Mouse (Mus musculus) limb, embryonic 10.5 days (tissue): ENCODE results near the gene Tssk1. TPM values are rescaled to one million over a fixed set of nuclear protein-coding genes. Genes with fewer than 3 reads are reported as not detected.

Source experiments
- DNase-seq: peaks from one replicate; pipeline ENCODE4 v3.0.0-alpha.2; 2017; ENCODE audit warnings: low spot score
- H3K27ac ChIP-seq: fragments of 300-500 bp; sonication (generic); 2 replicates; pipeline ENCODE4 v1.5.1; 2016; ENCODE audit warnings: mild to moderate bottlenecking
- H3K27me3 ChIP-seq: fragments of 300-500 bp; sonication (generic); 2 replicates; pipeline ENCODE4 v1.6.1; 2016; ENCODE audit warnings: low read depth, mild to moderate bottlenecking; ENCODE audit not compliant: poor library complexity, severe bottlenecking
- H3K36me3 ChIP-seq: fragments of 300-500 bp; sonication (generic); 2 replicates; pipeline ENCODE4 v1.6.1; 2016; ENCODE audit warnings: mild to moderate bottlenecking, moderate library complexity
- H3K4me1 ChIP-seq: fragments of 300-500 bp; sonication (generic); 2 replicates; pipeline ENCODE4 v1.6.1; 2016
- H3K4me3 ChIP-seq: fragments of 300-500 bp; sonication (generic); 2 replicates; pipeline ENCODE4 v1.5.1; 2016; ENCODE audit warnings: mild to moderate bottlenecking, moderate library complexity
- H3K9me3 ChIP-seq: fragments of 300-500 bp; sonication (generic); replicated peaks from 2 replicates; pipeline ENCODE4 v1.6.1; 2016; ENCODE audit warnings: mild to moderate bottlenecking
- WGBS: fragments of 180-500 bp; shearing (Covaris S2); methylation state at CpG from one replicate; pipeline ENCODE4 v1.1.7; 2016; 5-methylcytosine and 5-hydroxymethylcytosine counted together
- polyA plus RNA-seq: library from polyadenylated mRNA; unstranded; fragments of >200 nt; fragmentation: Nextera tagmentation; extraction: Ambion mirVana; gene quantifications from 2 replicates; pipeline ENCODE4 v1.2.1, GENCODE M21; 2016

The Tssk1 gene
- polyA plus RNA-seq, 1 experiment from 2014 or later = 0.04 TPM

- H3K9me3 ChIP-seq = no peaks in the 10 kb centered on the region
- peak; percentile 65 for DNase-seq
- under 1% methylated on average over 90 of the region's 106 CpGs for WGBS
- H3K4me1 ChIP-seq = peaks cover 21% of the 10 kb centered on the region
- peak within 1 kb of the TSS; percentile 57 for H3K27ac ChIP-seq
- H3K4me3 ChIP-seq = peak within 1 kb of the TSS; percentile 52
- H3K27me3 ChIP-seq = peaks cover 79% of the 10 kb centered on the region
- H3K36me3 ChIP-seq = no peaks in the 10 kb centered on the region
Observed at GRCm38 (mm10) chr16:17914307-17915249, 20.6 kb downstream of the Tssk1 start, which contains the start of gene Gsc2. Gene Gsc2, minus strand, starts transcription at chr16:17915059.

- no peaks in the 10 kb centered on the region for H3K9me3 ChIP-seq
- peaks cover 55% of the 10 kb centered on the region for H3K27me3 ChIP-seq
- DNase-seq = peak; percentile 41
- peak overlapping the region; percentile 93 for H3K27ac ChIP-seq
- peaks cover 14% of the 10 kb centered on the region for H3K36me3 ChIP-seq
- 9% methylated on average over 20 of the region's 20 CpGs for WGBS
- H3K4me3 ChIP-seq = peak overlapping the region; percentile 29
- H3K4me1 ChIP-seq = peaks cover 27% of the 10 kb centered on the region
Observed at GRCm38 (mm10) chr16:17920586-17920985, 26.6 kb downstream of the Tssk1 start.

- H3K27me3 ChIP-seq = peaks cover 45% of the 10 kb centered on the region
- 3% methylated on average over 46 of the region's 47 CpGs for WGBS
Observed at GRCm38 (mm10) chr16:17921325-17922162, 27.5 kb downstream of the Tssk1 start.

GRCm38 (mm10) chr16:17922163-17922538 lies 28.1 kb downstream of the Tssk1 start:
- Histone ChIP-seq H3K27ac (peak overlapping the region; percentile 93), H3K36me3 (peaks cover 24% of the 10 kb centered on the region), H3K4me3 (peak overlapping the region; percentile 87), H3K9me3 (no peaks in the 10 kb centered on the region), H3K4me1 (peaks cover 38% of the 10 kb centered on the region), H3K27me3 (peaks cover 39% of the 10 kb centered on the region)
- 1% methylated on average over 14 of the region's 14 CpGs for WGBS
- no peak for DNase-seq

More at GRCm38 (mm10) chr16:17921325-17922162, 27.5 kb downstream of the Tssk1 start:
- Histone ChIP-seq H3K36me3 (peaks cover 24% of the 10 kb centered on the region), H3K4me3 (peak overlapping the region; percentile 87), H3K4me1 (peaks cover 32% of the 10 kb centered on the region), H3K27ac (peak overlapping the region; percentile 93), H3K9me3 (no peaks in the 10 kb centered on the region)
- DNase-seq = peak; percentile 97

GRCm38 (mm10) chr16:17927351-17928082 lies 33.5 kb downstream of the Tssk1 start:
- DNase-seq = peak; percentile 78
- peak overlapping the region; percentile 84 for H3K4me3 ChIP-seq
- under 1% methylated on average over 72 of the region's 72 CpGs for WGBS
- H3K27ac ChIP-seq = peak overlapping the region; percentile 90
- H3K9me3 ChIP-seq = no peaks in the 10 kb centered on the region
- H3K36me3 ChIP-seq = peaks cover 24% of the 10 kb centered on the region
- peaks cover 36% of the 10 kb centered on the region for H3K4me1 ChIP-seq
- no peaks in the 10 kb centered on the region for H3K27me3 ChIP-seq

GRCm38 (mm10) chr16:17928087-17928580 lies 34.1 kb downstream of the Tssk1 start, which contains the start of gene Slc25a1:
Gene Slc25a1, minus strand, starts transcription at chr16:17928219.
- peak within 1 kb of the TSS; percentile 90 for H3K27ac ChIP-seq
- under 1% methylated on average over 47 of the region's 47 CpGs for WGBS
- peaks cover 24% of the 10 kb centered on the region for H3K36me3 ChIP-seq
- no peaks in the 10 kb centered on the region for H3K9me3 ChIP-seq
- peak within 1 kb of the TSS; percentile 84 for H3K4me3 ChIP-seq
- peak; percentile 89 for DNase-seq
- H3K4me1 ChIP-seq = peaks cover 30% of the 10 kb centered on the region
- H3K27me3 ChIP-seq = no peaks in the 10 kb centered on the region

- peaks cover 24% of the 10 kb centered on the region for H3K36me3 ChIP-seq
- no peaks in the 10 kb centered on the region for H3K9me3 ChIP-seq
- peaks cover 29% of the 10 kb centered on the region for H3K4me1 ChIP-seq
- peak overlapping the region; percentile 84 for H3K4me3 ChIP-seq
- 2% methylated on average over 9 of the region's 9 CpGs for WGBS
- H3K27ac ChIP-seq = peak overlapping the region; percentile 90
- H3K27me3 ChIP-seq = no peaks in the 10 kb centered on the region
- peak; percentile 80 for DNase-seq
Observed at GRCm38 (mm10) chr16:17928627-17929104, 34.6 kb downstream of the Tssk1 start.

- H3K4me1 ChIP-seq = peaks cover 29% of the 10 kb centered on the region
- H3K36me3 ChIP-seq = peaks cover 24% of the 10 kb centered on the region
- peak overlapping the region; percentile 84 for H3K4me3 ChIP-seq
- H3K27ac ChIP-seq = peak overlapping the region; percentile 90
- H3K27me3 ChIP-seq = no peaks in the 10 kb centered on the region
- WGBS = 37% methylated on average over 2 of the region's 2 CpGs
- no peaks in the 10 kb centered on the region for H3K9me3 ChIP-seq
- no peak for DNase-seq
Observed at GRCm38 (mm10) chr16:17929211-17929610, 35.2 kb downstream of the Tssk1 start.

GRCm38 (mm10) chr16:17929631-17930030 lies 35.6 kb downstream of the Tssk1 start:
- DNase-seq = no peak
- Histone ChIP-seq H3K36me3 (peaks cover 20% of the 10 kb centered on the region), H3K27ac (no peak overlapping the region), H3K27me3 (no peaks in the 10 kb centered on the region), H3K9me3 (no peaks in the 10 kb centered on the region), H3K4me1 (peaks cover 29% of the 10 kb centered on the region), H3K4me3 (no peak overlapping the region)
- 83% methylated on average over 2 of the region's 2 CpGs for WGBS

GRCm38 (mm10) chr16:17931906-17932460 lies 38.0 kb downstream of the Tssk1 start:
- WGBS = 79% methylated on average over 5 of the region's 5 CpGs
- Histone ChIP-seq H3K27ac (no peak overlapping the region), H3K4me3 (no peak overlapping the region), H3K9me3 (no peaks in the 10 kb centered on the region), H3K4me1 (peaks cover 19% of the 10 kb centered on the region), H3K27me3 (peaks cover 7% of the 10 kb centered on the region), H3K36me3 (no peaks in the 10 kb centered on the region)
- no peak for DNase-seq

GRCm38 (mm10) chr16:17933594-17934444 lies 39.8 kb downstream of the Tssk1 start:
- peaks cover 7% of the 10 kb centered on the region for H3K4me1 ChIP-seq
- WGBS = 80% methylated on average over 9 of the region's 9 CpGs
- H3K36me3 ChIP-seq = no peaks in the 10 kb centered on the region
- H3K27ac ChIP-seq = no peak overlapping the region
- no peak for DNase-seq
- H3K27me3 ChIP-seq = peaks cover 15% of the 10 kb centered on the region
- H3K4me3 ChIP-seq = no peak overlapping the region
- H3K9me3 ChIP-seq = no peaks in the 10 kb centered on the region
